Mouse (Mus musculus) MEL (cell line): ENCODE measurements around the gene Pxk. TPM values are rescaled to one million over a fixed set of nuclear protein-coding genes. Genes with fewer than 3 reads are reported as not detected.
A peak's percentile ranks its signal among the peaks of the same experiment; 100 is the strongest.

Experiments used
- DNase-seq: peaks from one replicate; pipeline ENCODE4 v3.0.0; 2011; ENCODE audit warnings: low read depth, low spot score
- H3K27ac ChIP-seq: 2 replicates; pipeline ENCODE4 v1.5.1; 2012; ENCODE audit warnings: low read depth, mild to moderate bottlenecking, control low read depth, low read length, moderate library complexity; ENCODE audit not compliant: control insufficient read depth
- H3K27me3 ChIP-seq, 2 experiments: fragments of 150-350 bp in 1 of 2; sonication (generic) in 1 of 2; 2 replicates each; pipeline ENCODE4 v1.6.1; 2012; ENCODE audit warnings: low read length in 2 of 2, mild to moderate bottlenecking in 2 of 2, improper control_type of control experiment in 1 of 2, moderate library complexity in 1 of 2; ENCODE audit not compliant: insufficient read depth in 2 of 2, control insufficient read depth in 1 of 2
- H3K36me3 ChIP-seq, 2 experiments: 2 replicates each; pipeline ENCODE4 v1.6.1; 2012 to 2014; ENCODE audit warnings: low read length in 2 of 2, improper control_type of control experiment in 1 of 2, inconsistent platforms in 1 of 2, mild to moderate bottlenecking in 1 of 2; ENCODE audit not compliant: insufficient read depth in 2 of 2, control insufficient read depth in 1 of 2
- H3K4me1 ChIP-seq, 2 experiments: fragments of 150-350 bp in 1 of 2; sonication (generic) in 1 of 2; 2 replicates each; pipeline ENCODE4 v1.6.1; 2012; ENCODE audit warnings: low read length in 2 of 2, improper control_type of control experiment in 1 of 2, mild to moderate bottlenecking in 1 of 2; ENCODE audit not compliant: insufficient read depth in 2 of 2, control insufficient read depth in 1 of 2
- H3K4me3 ChIP-seq, 2 experiments: fragments of 150-350 bp in 1 of 2; sonication (generic) in 1 of 2; 2 replicates each; pipeline ENCODE4 v1.5.1; 2012; ENCODE audit warnings: low read depth in 2 of 2, low read length in 2 of 2, mild to moderate bottlenecking in 2 of 2, moderate library complexity in 2 of 2, control low read depth in 1 of 2, improper control_type of control experiment in 1 of 2; ENCODE audit not compliant: control insufficient read depth in 1 of 2, insufficient read depth in 1 of 2
- H3K79me2 ChIP-seq: 2 replicates; pipeline ENCODE4 v1.6.1; 2012; ENCODE audit warnings: mild to moderate bottlenecking, low read length, moderate library complexity; ENCODE audit not compliant: control insufficient read depth, poor library complexity, insufficient read depth
- H3K9ac ChIP-seq: 2 replicates; pipeline ENCODE4 v1.6.1; 2012; ENCODE audit warnings: low read depth, mild to moderate bottlenecking, control low read depth, low read length, moderate library complexity; ENCODE audit not compliant: control insufficient read depth, poor library complexity, severe bottlenecking
- H3K9me3 ChIP-seq: fragments of 150-350 bp; sonication (generic); replicated peaks from 2 replicates; pipeline ENCODE4 v1.6.1; 2012; ENCODE audit warnings: mild to moderate bottlenecking, low read length, improper control_type of control experiment, moderate library complexity; ENCODE audit not compliant: insufficient read depth
- BHLHE40 ChIP-seq: IDR thresholded peaks from 2 replicates; pipeline ENCODE4 v1.6.1; 2012; ENCODE audit warnings: low read depth, mild to moderate bottlenecking, inconsistent platforms, low read length, improper control_type of control experiment, borderline replicate concordance
- E2F4 ChIP-seq: IDR thresholded peaks from 2 replicates; pipeline ENCODE4 v1.6.1; 2011; ENCODE audit warnings: low read depth, low read length, improper control_type of control experiment, borderline replicate concordance
- EP300 ChIP-seq, 2 experiments: IDR thresholded peaks; 2 replicates each; pipeline ENCODE4 v1.6.1; 2011; ENCODE audit warnings: improper control_type of control experiment in 2 of 2, low read length in 2 of 2, low read depth in 1 of 2, mild to moderate bottlenecking in 1 of 2
- ETS1 ChIP-seq: IDR thresholded peaks from 2 replicates; pipeline ENCODE4 v1.6.1; 2012; ENCODE audit warnings: low read depth, mild to moderate bottlenecking, inconsistent platforms, low read length, improper control_type of control experiment, moderate library complexity
- GABPA ChIP-seq: IDR thresholded peaks from 2 replicates; pipeline ENCODE4 v1.6.1; 2012; ENCODE audit warnings: low read depth, mild to moderate bottlenecking, inconsistent platforms, low read length, improper control_type of control experiment, moderate library complexity
- GATA1 ChIP-seq: IDR thresholded peaks from 2 replicates; pipeline ENCODE4 v1.6.1; 2011; ENCODE audit warnings: low read depth, low read length, improper control_type of control experiment
- MAX ChIP-seq: IDR thresholded peaks from 2 replicates; pipeline ENCODE4 v1.6.1; 2011; ENCODE audit warnings: low read length, improper control_type of control experiment
- MEF2A ChIP-seq: IDR thresholded peaks from 2 replicates; pipeline ENCODE4 v1.6.1; 2014; ENCODE audit warnings: low read depth, mild to moderate bottlenecking, inconsistent platforms, low read length, improper control_type of control experiment; ENCODE audit not compliant: poor library complexity, insufficient replicate concordance, severe bottlenecking; ENCODE audit errors: extremely low read depth
- MXI1 ChIP-seq: IDR thresholded peaks from 2 replicates; pipeline ENCODE4 v1.6.1; 2011; ENCODE audit warnings: mild to moderate bottlenecking, low read depth, low read length, improper control_type of control experiment
- MYB ChIP-seq: IDR thresholded peaks from 2 replicates; pipeline ENCODE4 v1.6.1; 2011; ENCODE audit warnings: mild to moderate bottlenecking, low read depth, low read length, improper control_type of control experiment
- MYC ChIP-seq: IDR thresholded peaks from 2 replicates; pipeline ENCODE4 v1.6.1; 2011; ENCODE audit warnings: low read depth, mild to moderate bottlenecking, low read length, improper control_type of control experiment, moderate library complexity
- NELFE ChIP-seq: IDR thresholded peaks from 2 replicates; pipeline ENCODE4 v1.6.1; 2011; ENCODE audit warnings: low read depth, low read length, improper control_type of control experiment
- NRF1 ChIP-seq: IDR thresholded peaks from 2 replicates; pipeline ENCODE4 v1.6.1; 2014; ENCODE audit warnings: low read depth, mild to moderate bottlenecking, inconsistent platforms, low read length, improper control_type of control experiment, moderate library complexity; ENCODE audit not compliant: poor library complexity, insufficient read depth, severe bottlenecking
- POLR2A ChIP-seq, 2 experiments: IDR thresholded peaks; 2 replicates each; pipeline ENCODE4 v1.6.1; 2011 to 2012; ENCODE audit warnings: low read length in 2 of 2, mild to moderate bottlenecking in 2 of 2, control low read depth in 1 of 2, improper control_type of control experiment in 1 of 2, low read depth in 1 of 2, moderate library complexity in 1 of 2; ENCODE audit not compliant: control insufficient read depth in 1 of 2, insufficient read depth in 1 of 2, poor library complexity in 1 of 2
- POLR2AphosphoS5 ChIP-seq: IDR thresholded peaks from 2 replicates; pipeline ENCODE4 v1.6.1; 2012; ENCODE audit warnings: low read depth, borderline replicate concordance, mild to moderate bottlenecking, inconsistent platforms, low read length, moderate library complexity, mixed read lengths
- SIN3A ChIP-seq: IDR thresholded peaks from 2 replicates; pipeline ENCODE4 v1.6.1; 2012; ENCODE audit warnings: low read length, improper control_type of control experiment, inconsistent platforms
- TBP ChIP-seq: IDR thresholded peaks from 2 replicates; pipeline ENCODE4 v1.8.0; 2011; ENCODE audit warnings: low read depth, low read length, improper control_type of control experiment
- TCF12 ChIP-seq: IDR thresholded peaks from 2 replicates; pipeline ENCODE4 v1.6.1; 2014; ENCODE audit warnings: low read depth, mild to moderate bottlenecking, inconsistent platforms, low read length, improper control_type of control experiment, moderate library complexity
- UBTF ChIP-seq: IDR thresholded peaks from 2 replicates; pipeline ENCODE4 v1.6.1; 2012; ENCODE audit warnings: low read depth, mild to moderate bottlenecking, inconsistent platforms, low read length, improper control_type of control experiment, moderate library complexity, borderline replicate concordance; ENCODE audit not compliant: insufficient read depth
- USF1 ChIP-seq: IDR thresholded peaks from 2 replicates; pipeline ENCODE4 v1.6.1; 2014; ENCODE audit warnings: low read depth, mild to moderate bottlenecking, inconsistent platforms, low read length, improper control_type of control experiment, moderate library complexity
- ZC3H11A ChIP-seq: IDR thresholded peaks from 2 replicates; pipeline ENCODE4 v1.6.1; 2012; ENCODE audit warnings: low read depth, mild to moderate bottlenecking, inconsistent platforms, low read length, improper control_type of control experiment
- ZKSCAN1 ChIP-seq: IDR thresholded peaks from 2 replicates; pipeline ENCODE4 v1.6.1; 2012; ENCODE audit warnings: low read depth, mild to moderate bottlenecking, inconsistent platforms, low read length, improper control_type of control experiment, moderate library complexity
- polyA plus RNA-seq, 2 experiments: library from polyadenylated mRNA; stranded (reverse) in 1 of 2; unstranded in 1 of 2; fragments of >175 nt in 1 of 2; fragments of >200 nt in 1 of 2; gene quantifications; 2 replicates each; pipeline versions ENCODE4 v1.2.1 to v1.2.4; 2012; ENCODE audit warnings: low replicate concordance in 2 of 2, low read depth in 1 of 2; ENCODE audit not compliant: insufficient read length in 2 of 2, insufficient read depth in 1 of 2, missing spikeins in 1 of 2
- total RNA-seq: library from RNA; depleted of rRNA; stranded (reverse); fragments of 300-350 nt; gene quantifications from 2 replicates; pipeline ENCODE4 v1.2.3, GENCODE M21; 2012

Gene Pxk
- total and polyA plus RNA-seq, 3 experiments, result 5.9 to 12.9 TPM; not detected in 1

DNA sequence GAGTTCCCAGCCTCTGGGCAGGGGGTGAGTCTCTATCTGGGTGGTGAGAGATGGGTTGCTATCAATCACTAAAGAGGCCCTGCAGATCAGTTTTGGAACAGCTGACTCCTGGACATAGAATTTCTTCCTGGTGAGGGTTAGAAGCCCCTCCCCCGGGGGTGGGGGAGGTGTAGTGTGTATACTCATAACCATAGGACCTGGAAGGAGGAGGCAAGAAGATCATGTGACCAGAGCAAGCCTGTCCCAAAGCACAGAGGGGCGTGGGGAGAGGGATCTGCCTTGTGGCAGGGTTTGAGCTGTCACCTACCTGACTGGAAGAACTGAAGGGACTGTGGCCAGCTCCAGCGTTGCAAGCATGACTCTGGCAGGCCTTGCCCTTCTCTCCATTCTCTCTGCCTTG, 35.9 kb upstream of the Pxk start:
- no peaks in the 10 kb centered on the region for H3K27me3 ChIP-seq
- no peak overlapping the region for H3K27ac ChIP-seq
- H3K9me3 ChIP-seq, result no peaks in the 10 kb centered on the region
- H3K4me3 ChIP-seq, result no peak overlapping the region
- peaks cover 0 to 15% of the 10 kb centered on the region in 2 experiments; a peak in 2 of 4 replicates for H3K36me3 ChIP-seq
- H3K9ac ChIP-seq, result no peak overlapping the region
- TF ChIP-seq GABPA (no peak), POLR2A (IDR thresholded peaks at IDR 0.05; ENCODE audit: control insufficient read depth in 1 of 2, insufficient read depth in 1 of 2, low read depth in 1 of 2, low read length in 2 of 2, poor library complexity in 1 of 2) (no peak), UBTF (no peak), MYB (no peak), USF1 (peak; percentile 72), MXI1 (no peak)
- no peaks in the 10 kb centered on the region for H3K79me2 ChIP-seq
- H3K4me1 ChIP-seq, result peaks cover 2 to 24% of the 10 kb centered on the region in 2 experiments; a peak in 3 of 4 replicates
- DNase-seq, result peak; percentile 30

DNA sequence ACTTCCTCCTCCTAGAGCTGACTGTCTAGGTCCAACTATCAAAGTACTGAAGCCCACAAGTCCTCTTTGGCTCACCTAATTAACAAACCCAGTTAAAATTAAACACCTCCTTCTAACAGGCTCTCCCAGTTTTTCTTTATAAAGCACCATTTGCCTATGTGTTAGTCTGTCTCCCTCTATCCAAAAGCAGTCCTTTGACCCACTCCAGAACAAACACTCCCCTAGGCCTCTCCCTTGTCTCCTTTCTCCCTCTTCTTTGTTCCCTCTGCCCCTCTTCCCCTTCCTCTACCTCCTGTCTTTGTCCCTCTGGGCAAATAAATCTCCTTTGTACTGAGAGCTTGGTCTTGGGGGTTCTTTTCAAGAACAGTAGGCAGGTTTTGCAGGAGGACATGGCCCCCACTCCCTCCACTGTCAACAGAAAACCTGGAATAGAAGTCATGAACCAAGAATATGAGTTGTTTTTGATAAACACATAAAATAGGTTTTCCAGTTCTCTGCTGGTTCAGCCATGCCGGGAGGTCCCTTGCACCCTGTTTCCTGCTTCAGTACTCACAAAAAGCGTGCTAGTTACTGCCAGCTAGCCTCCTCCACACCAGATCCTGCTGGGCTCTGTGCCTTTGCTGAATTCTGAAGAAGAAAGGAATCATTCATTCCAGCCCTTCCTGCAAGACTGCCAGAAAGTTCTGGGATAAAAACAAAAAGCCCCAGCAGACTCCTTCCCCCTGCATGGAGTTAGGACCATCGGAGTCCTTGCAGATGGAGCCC, 35.3 kb upstream of the Pxk start:
- no peak for DNase-seq
- H3K36me3 ChIP-seq, result peaks cover 0 to 15% of the 10 kb centered on the region in 2 experiments; a peak in 2 of 4 replicates
- H3K79me2 ChIP-seq, result no peaks in the 10 kb centered on the region
- H3K9ac ChIP-seq, result no peak overlapping the region
- no peak overlapping the region for H3K4me3 ChIP-seq
- H3K4me1 ChIP-seq, result peaks cover 2 to 24% of the 10 kb centered on the region in 2 experiments; a peak in 3 of 4 replicates
- H3K9me3 ChIP-seq, result no peaks in the 10 kb centered on the region
- no peak overlapping the region for H3K27ac ChIP-seq
- no peaks in the 10 kb centered on the region for H3K27me3 ChIP-seq
- TF ChIP-seq ZC3H11A (no peak), ZKSCAN1 (no peak), EP300 (IDR thresholded peaks at IDR 0.05; ENCODE audit: low read depth in 1 of 2, low read length in 2 of 2) (no peak), SIN3A (no peak), NELFE (no peak), MEF2A (no peak), BHLHE40 (no peak), POLR2A (IDR thresholded peaks at IDR 0.05; ENCODE audit: control insufficient read depth in 1 of 2, insufficient read depth in 1 of 2, low read depth in 1 of 2, low read length in 2 of 2, poor library complexity in 1 of 2) (no peak), MAX (no peak), GATA1 (no peak), TCF12 (no peak), MYB (no peak), NRF1 (no peak), E2F4 (no peak), POLR2AphosphoS5 (no peak), TBP (no peak), USF1 (no peak), ETS1 (no peak), MYC (no peak), GABPA (no peak)
